Mouse (Mus musculus) lung, postnatal 14 days (tissue): ENCODE results near the gene Gm38431.
A peak's percentile ranks its signal among the peaks of the same experiment; 100 is the strongest.
"Not testable (repeated sequence)": the region's sequence is repeated elsewhere in the genome, so short reads cannot be mapped to it uniquely, and the experiment has no call there.

Experiments used
- DNase-seq: peaks from one replicate; pipeline ENCODE4 v3.0.0; 2021

The Gm38431 gene

DNA sequence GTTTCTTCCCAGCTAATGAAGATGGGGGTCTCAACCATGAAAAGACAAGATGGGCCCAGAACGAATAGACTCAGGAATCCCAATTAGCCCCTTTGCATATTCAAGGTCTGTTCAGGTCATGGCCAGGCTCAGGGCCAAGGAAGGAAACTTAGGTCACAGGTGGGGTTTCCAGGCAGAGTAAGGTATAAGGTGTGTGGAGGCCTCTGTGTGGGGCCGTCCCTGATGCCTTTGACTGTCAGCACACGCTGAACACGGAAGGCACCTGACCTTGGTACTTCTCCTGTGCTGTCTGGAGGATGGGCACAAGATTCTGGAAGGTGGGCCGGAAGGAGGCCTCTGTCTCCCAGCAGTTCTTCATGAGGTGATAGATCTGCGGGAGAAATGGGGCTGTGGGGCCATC lies 13.0 kb upstream of the Gm38431 start:
- no peak for DNase-seq

GRCm38 (mm10) chr9:21102076-21102475 lies 10.3 kb upstream of the Gm38431 start:
- DNase-seq, result no peak

GRCm38 (mm10) chr9:21100447-21101161 lies 8.8 kb upstream of the Gm38431 start:
- no peak for DNase-seq

DNA sequence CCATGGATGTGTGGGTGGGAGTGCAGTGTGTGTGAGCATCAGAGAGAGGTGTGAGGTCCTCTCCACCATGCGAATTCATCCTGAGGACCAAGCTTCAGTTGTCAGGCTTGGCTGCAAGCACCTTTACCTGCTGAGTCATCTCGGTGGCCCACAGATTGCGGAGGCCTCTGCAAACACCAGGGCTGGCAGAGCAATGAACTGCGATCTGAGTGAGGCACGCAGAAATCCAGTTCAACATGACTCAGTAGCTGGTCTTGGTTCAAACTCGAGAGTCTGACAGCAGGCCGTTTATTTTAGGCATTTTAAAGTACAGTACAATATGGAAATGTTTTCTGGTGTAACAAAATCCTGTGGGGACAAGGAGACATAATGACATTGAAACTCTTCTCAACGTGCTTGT lies 6.0 kb upstream of the Gm38431 start:
- no peak for DNase-seq

- no peak for DNase-seq
Measured at GRCm38 (mm10) chr9:21095958-21096357, 4.2 kb upstream of the Gm38431 start.

- DNase-seq, result no peak
Measured at GRCm38 (mm10) chr9:21093423-21093822, 1.6 kb upstream of the Gm38431 start.

DNA sequence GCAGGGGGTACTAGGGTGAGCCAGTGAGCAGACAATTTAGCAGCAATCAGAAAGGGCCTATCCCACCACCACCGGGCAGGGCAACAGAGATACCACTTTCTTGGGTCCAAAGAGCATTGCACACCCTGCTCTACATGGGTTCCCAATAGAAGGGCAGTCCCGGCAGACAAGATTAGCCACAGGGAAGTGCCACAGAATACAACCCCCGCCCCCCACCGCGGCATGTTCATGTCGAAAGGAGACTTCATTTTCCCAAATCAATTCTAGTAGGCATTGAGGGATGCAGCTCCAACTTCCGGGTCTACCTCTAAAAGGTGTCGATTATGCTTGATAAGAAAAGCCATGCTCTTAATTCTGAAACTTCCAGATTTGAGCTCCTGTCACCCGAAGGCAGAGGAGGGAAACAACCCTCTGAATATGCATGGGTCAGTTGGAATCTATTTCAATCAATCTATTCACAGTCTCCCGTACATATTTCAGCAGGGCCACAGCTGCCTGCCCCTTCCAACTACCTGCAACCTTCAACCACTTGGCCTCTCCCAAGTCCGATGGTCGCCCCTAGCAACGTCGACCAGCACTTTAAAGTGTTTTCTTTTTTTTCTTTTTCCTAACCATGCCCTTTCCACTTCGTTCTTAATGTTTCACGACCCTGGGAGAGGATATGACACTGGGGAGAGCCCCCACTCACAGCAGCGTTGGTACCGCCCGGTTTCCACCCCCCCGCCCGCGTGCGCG lies 658 bp downstream of the Gm38431 start:
- DNase-seq, result no peak

DNA sequence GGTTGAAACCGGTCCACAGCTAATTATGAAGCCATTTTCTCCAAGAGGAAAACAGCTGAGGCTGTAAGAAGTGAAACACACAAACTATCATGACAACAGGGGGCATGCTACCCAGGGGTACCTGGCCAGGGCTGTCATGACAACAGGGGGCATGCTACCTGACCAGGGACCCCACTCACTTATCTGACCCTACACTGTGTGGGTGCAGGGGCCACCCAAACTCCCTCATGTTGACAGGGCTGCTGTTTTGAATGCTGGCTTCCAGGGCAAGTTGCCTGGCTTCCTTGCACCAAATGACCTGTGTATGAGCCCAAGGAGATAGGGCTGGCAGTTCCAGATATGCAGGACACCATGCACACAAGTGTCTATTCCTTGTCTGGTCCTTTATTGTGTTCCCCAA lies 1.3 kb downstream of the Gm38431 start:
- DNase-seq, result no peak

DNA sequence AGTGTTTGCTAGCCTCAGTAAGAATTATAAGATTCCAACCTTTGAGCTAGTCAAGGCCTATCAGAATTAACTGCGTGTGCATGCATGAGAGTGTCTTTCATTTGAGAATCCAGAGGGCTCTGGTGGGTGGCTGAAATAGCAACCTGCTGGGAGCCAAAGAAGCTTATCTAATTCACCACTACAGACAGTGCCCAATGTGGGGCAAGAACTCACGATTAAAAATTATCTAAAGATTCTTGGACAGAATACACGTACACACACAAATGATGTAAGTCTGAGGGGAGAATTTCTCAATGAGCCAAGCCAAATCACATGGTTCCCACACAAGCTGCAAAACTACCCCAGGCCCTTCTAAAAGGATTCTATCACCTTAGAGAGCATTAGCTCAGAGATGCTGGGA lies 8.5 kb downstream of the Gm38431 start:
- no peak for DNase-seq

DNA sequence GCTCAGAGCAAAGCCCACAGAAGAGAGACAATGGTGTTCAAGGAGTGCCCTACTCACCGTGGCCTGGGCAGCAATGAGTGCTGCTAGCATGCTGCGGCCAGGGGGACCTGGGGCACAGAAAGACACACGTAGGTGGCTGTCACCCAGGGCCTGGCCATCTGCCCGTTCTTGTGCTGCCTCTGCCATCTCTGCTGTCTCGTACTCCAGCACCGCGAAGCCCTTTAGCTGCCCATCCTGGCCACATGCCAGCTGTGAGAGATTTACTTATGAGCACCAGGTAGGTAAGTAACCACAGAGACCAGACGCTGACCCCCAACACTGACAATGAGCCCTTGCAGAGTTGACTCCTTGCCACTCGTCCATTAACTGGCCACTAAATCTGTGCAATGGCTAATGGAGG lies 10.7 kb downstream of the Gm38431 start:
- DNase-seq, result no peak

DNA sequence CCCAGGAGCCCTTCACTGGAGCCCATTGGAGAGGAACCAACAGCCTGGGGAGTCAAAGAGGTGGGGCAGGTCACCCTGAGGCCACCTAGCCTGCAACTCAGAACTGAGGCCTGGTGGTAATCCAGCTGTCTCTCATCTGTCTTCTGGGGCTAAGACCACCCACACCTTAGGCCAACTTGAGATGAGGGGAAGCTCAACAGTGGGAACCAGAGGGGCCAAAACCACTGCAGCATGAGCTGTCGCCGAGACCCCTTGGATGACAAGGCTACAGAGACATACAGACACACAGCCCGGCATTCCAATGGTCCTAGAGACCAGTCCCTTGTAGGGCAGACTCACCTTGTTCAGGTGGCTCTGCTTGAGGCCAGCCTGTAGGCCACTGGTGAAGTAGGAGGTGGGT lies 16.2 kb downstream of the Gm38431 start:
- no peak for DNase-seq

DNA sequence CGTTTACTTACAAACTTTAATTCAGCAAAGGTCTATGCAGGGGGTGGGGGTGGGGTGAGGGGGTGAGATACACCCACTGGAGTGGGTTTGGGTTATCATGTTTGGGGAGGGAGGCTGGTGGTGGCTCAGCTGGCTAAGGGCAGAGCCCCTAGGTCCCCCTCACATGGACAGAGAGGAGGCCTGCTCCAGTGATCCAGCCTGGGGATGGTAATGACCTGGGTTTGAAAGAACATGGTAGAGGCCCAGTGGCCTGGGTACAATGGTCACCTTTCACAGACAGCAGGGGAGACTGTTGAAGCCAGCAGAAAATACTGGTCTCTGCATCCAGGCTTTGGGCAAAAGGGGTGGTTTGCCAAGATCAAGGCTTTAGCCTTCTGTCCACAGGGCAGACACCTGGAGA lies 17.6 kb downstream of the Gm38431 start:
- no peak for DNase-seq

- DNase-seq, result peak; percentile 88
Measured at GRCm38 (mm10) chr9:21073044-21073840, 18.6 kb downstream of the Gm38431 start, which contains the start of the genes Gm49373 and Fdx1l. Gene Gm49373 (minus strand): TSS chr9:21073096. Gene Fdx1l (minus strand): TSS chr9:21073614.

GRCm38 (mm10) chr9:21072641-21073040 lies 19.2 kb downstream of the Gm38431 start:
- no peak for DNase-seq

GRCm38 (mm10) chr9:21067006-21067684 lies 24.7 kb downstream of the Gm38431 start, which contains the start of gene Zglp1:
Gene Zglp1 (minus strand): TSS chr9:21067093.
- DNase-seq, result no peak

DNA sequence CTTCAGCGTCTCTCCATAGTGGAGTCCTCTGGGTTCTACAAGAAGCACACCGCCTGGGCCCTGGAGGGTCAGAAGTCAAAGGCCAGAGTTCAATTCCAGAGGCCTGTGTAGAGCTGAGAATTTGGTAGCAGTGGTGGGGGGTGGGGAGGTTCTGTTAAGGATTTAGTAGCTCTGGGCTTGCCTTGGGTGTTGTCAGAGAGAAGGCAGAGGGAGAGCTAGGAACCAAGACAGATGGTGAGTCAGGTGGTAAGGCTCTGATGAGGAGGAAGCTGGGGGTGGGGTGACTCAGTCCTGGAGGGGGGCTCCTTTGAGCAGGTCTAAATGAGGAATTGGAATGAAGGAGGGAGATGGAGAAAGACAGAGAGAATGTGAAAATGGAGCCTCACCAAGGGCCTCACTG lies 28.9 kb downstream of the Gm38431 start:
- DNase-seq, result no peak

GRCm38 (mm10) chr9:21051578-21051977 lies 40.2 kb downstream of the Gm38431 start:
- DNase-seq, result no peak

DNA sequence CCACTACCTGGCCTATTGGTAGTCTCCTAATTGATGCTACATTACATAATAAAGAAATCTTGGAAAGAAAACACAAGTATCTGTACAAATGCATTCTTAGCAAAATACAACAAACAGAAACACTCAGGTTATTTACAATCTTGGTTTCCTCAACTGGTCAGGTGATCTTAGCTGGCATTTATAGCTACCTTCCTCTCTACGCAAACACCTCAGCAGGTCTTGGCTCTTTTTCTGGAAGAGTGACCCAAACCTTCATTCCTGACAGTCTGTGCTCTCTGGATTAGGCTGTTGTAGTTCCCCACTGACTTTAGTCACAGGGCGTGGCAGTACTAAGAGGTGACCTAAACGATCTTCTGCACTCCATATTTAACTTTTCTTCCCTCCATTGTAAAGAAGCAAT lies 46.6 kb downstream of the Gm38431 start:
- no peak for DNase-seq

DNA sequence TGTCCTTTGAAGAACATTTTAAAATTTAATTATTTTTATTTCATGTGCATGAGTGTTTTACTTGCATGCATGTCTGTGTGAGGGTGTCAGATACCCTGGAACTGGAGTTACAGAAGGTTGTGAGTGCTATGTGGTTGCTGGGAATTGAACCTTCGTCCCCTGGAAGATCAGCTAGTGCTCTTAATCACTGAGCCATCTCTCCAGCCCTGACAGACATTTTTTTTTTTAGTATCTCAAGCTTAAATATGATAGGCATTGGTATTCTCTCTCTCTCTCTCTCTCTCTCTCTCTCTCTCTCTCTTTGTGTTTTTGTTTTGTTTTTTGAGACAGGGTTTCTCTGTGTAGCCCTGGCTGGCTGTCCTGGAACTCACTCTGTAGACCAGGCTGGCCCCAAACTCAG lies 47.0 kb downstream of the Gm38431 start:
- DNase-seq, result not testable (repeated sequence)

DNA sequence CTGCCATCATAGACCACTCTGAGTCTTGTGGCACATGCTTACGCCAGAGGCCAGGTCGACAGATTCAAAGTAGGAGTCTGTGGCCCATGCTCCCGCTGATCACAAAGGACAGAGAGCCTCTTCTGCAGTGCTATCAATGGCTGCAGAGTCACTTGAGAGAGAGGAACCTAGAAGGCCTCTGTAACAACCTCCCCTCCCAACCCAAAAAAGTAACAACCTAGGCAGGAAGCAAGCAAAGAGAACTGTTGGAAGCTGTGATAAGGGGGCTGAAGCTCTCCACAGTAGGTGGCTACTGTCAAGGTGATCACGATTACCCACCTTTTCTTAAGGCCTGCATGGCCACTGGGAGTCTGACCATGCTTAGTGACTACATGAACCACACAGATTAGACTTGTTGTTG lies 48.2 kb downstream of the Gm38431 start:
- DNase-seq, result no peak

DNA sequence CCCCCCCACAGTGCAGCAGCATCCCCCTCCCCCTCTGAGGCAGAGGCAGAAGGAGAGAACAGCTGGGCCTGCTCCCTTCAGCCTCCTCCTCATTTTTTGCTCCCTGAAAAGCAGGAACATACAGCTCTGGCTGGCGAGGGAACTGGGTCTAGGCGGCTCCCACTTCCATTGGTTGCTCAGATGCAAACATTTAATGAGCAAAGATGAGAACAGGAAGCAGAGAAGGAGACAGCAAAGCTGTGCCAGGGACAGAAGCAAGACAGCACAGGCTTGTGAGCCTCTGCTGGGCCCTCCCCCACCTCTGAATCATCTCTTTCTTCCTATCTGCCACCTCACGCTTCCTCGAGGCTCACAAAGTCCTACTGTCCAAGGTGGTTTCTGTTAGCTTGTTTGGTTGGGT lies 50.5 kb downstream of the Gm38431 start:
- no peak for DNase-seq

DNA sequence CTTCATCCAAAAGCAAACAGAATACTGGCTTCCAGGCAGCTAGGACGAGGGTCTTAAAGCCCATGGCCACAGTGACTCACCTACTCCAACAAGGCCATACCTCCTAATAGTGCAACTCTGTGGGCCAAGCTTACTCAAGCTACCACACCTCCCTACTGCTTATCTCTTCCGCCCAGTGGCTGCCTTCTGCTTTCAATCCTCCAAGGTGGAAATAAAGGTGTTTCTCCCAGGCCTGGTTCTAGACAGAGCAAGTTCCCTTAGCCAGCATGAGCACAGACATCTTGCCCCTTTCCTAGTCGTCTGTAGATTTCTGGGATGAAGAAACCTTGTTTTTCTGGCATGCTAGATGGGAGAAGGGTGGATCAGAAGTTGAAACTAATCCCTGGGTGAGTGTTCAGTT lies 52.0 kb downstream of the Gm38431 start:
- DNase-seq, result no peak

- DNase-seq, result no peak
Measured at GRCm38 (mm10) chr9:21037481-21037891, 54.3 kb downstream of the Gm38431 start.
